Mouse (Mus musculus): ENCODE data around the gene Creb5. TPM values are rescaled to one million over a fixed set of nuclear protein-coding genes. Genes with fewer than 3 reads are reported as not detected.

The Creb5 gene
- polyA plus RNA-seq, 1 experiment from 2014 or later = 38.9 TPM

- Histone ChIP-seq H3K36me3 (replicated peaks) (no peaks in the 10 kb centered on the region), H3K4me2 (no peak overlapping the region), H3K27me3 (no peaks in the 10 kb centered on the region), H3K4me3 (replicated peaks) (no peak overlapping the region), H3K9ac (no peak overlapping the region), H3K4me1 (no peaks in the 10 kb centered on the region), H3K27ac (no peak overlapping the region), H3K9me3 (no peaks in the 10 kb centered on the region)
- 66% methylated on average over 8 of the region's 8 CpGs for WGBS
- no peak for ATAC-seq (ENCODE audit: low FRiP score)
Measured at GRCm38 (mm10) chr6:53470559-53470958, 183.5 kb downstream of the Creb5 start.

GRCm38 (mm10) chr6:53470999-53471591 lies 184.0 kb downstream of the Creb5 start:
- 77% methylated on average over 9 of the region's 9 CpGs for WGBS
- no peaks in the 10 kb centered on the region for H3K36me3 ChIP-seq (replicated peaks)
- no peak overlapping the region for H3K4me2 ChIP-seq

GRCm38 (mm10) chr6:53472751-53473150 lies 185.7 kb downstream of the Creb5 start:
- Histone ChIP-seq H3K36me3 (replicated peaks) (no peaks in the 10 kb centered on the region), H3K4me3 (replicated peaks) (no peak overlapping the region), H3K27me3 (no peaks in the 10 kb centered on the region), H3K4me2 (no peak overlapping the region), H3K9ac (no peak overlapping the region), H3K4me1 (no peaks in the 10 kb centered on the region), H3K27ac (no peak overlapping the region), H3K9me3 (no peaks in the 10 kb centered on the region)
- no peak for ATAC-seq (ENCODE audit: low FRiP score)
- 86% methylated on average over 7 of the region's 7 CpGs for WGBS

More at GRCm38 (mm10) chr6:53470999-53471591, 184.0 kb downstream of the Creb5 start:
- Histone ChIP-seq H3K9ac (no peak overlapping the region), H3K9me3 (no peaks in the 10 kb centered on the region), H3K27ac (no peak overlapping the region), H3K4me1 (no peaks in the 10 kb centered on the region), H3K27me3 (no peaks in the 10 kb centered on the region), H3K4me3 (replicated peaks) (no peak overlapping the region)
- ATAC-seq (ENCODE audit: low FRiP score) = no peak

- Histone ChIP-seq H3K4me2 (no peak overlapping the region), H3K4me3 (replicated peaks) (no peak overlapping the region), H3K27me3 (no peaks in the 10 kb centered on the region), H3K9ac (no peak overlapping the region), H3K9me3 (no peaks in the 10 kb centered on the region), H3K36me3 (replicated peaks) (no peaks in the 10 kb centered on the region), H3K4me1 (no peaks in the 10 kb centered on the region), H3K27ac (no peak overlapping the region)
- ATAC-seq (ENCODE audit: low FRiP score) = no peak
- WGBS = 94% methylated on average over 5 of the region's 5 CpGs
Measured at GRCm38 (mm10) chr6:53477501-53477900, 190.4 kb downstream of the Creb5 start.

- Histone ChIP-seq H3K4me2 (no peak overlapping the region), H3K36me3 (replicated peaks) (no peaks in the 10 kb centered on the region), H3K27ac (no peak overlapping the region), H3K4me3 (replicated peaks) (no peak overlapping the region), H3K9ac (no peak overlapping the region), H3K9me3 (no peaks in the 10 kb centered on the region), H3K4me1 (no peaks in the 10 kb centered on the region), H3K27me3 (no peaks in the 10 kb centered on the region)
- WGBS = 92% methylated on average over 6 of the region's 6 CpGs
- no peak for ATAC-seq (ENCODE audit: low FRiP score)
Measured at GRCm38 (mm10) chr6:53490917-53491316, 203.8 kb downstream of the Creb5 start.

- H3K9ac ChIP-seq = no peak overlapping the region
- H3K36me3 ChIP-seq (replicated peaks) = no peaks in the 10 kb centered on the region
- no peaks in the 10 kb centered on the region for H3K4me1 ChIP-seq
- no peaks in the 10 kb centered on the region for H3K27me3 ChIP-seq
- H3K27ac ChIP-seq = no peak overlapping the region
- H3K9me3 ChIP-seq = no peaks in the 10 kb centered on the region
- WGBS = 97% methylated on average over 4 of the region's 4 CpGs
- ATAC-seq (ENCODE audit: low FRiP score) = no peak
- H3K4me3 ChIP-seq (replicated peaks) = no peak overlapping the region
- no peak overlapping the region for H3K4me2 ChIP-seq
Measured at GRCm38 (mm10) chr6:53491331-53491730, 204.3 kb downstream of the Creb5 start.

- 79% methylated on average over 5 of the region's 5 CpGs for WGBS
- H3K36me3 ChIP-seq (replicated peaks) = no peaks in the 10 kb centered on the region
- H3K9me3 ChIP-seq = no peaks in the 10 kb centered on the region
Measured at GRCm38 (mm10) chr6:53493864-53494263, 206.8 kb downstream of the Creb5 start.

GRCm38 (mm10) chr6:53495667-53496066 lies 208.6 kb downstream of the Creb5 start:
- no peak overlapping the region for H3K4me3 ChIP-seq (replicated peaks)
- no peaks in the 10 kb centered on the region for H3K9me3 ChIP-seq
- WGBS = 91% methylated on average over 5 of the region's 5 CpGs
- ATAC-seq (ENCODE audit: low FRiP score) = no peak
- H3K4me1 ChIP-seq = no peaks in the 10 kb centered on the region
- H3K4me2 ChIP-seq = no peak overlapping the region
- no peak overlapping the region for H3K9ac ChIP-seq
- H3K27ac ChIP-seq = no peak overlapping the region
- H3K36me3 ChIP-seq (replicated peaks) = no peaks in the 10 kb centered on the region
- H3K27me3 ChIP-seq = no peaks in the 10 kb centered on the region

More at GRCm38 (mm10) chr6:53493864-53494263, 206.8 kb downstream of the Creb5 start:
- H3K27ac ChIP-seq = no peak overlapping the region
- H3K9ac ChIP-seq = no peak overlapping the region
- H3K4me2 ChIP-seq = no peak overlapping the region
- H3K4me3 ChIP-seq (replicated peaks) = no peak overlapping the region
- ATAC-seq (ENCODE audit: low FRiP score) = no peak
- H3K4me1 ChIP-seq = no peaks in the 10 kb centered on the region
- H3K27me3 ChIP-seq = no peaks in the 10 kb centered on the region

GRCm38 (mm10) chr6:53496325-53496753 lies 209.3 kb downstream of the Creb5 start:
- no peak overlapping the region for H3K27ac ChIP-seq
- 84% methylated on average over 4 of the region's 4 CpGs for WGBS

GRCm38 (mm10) chr6:53497904-53498536 lies 210.9 kb downstream of the Creb5 start:
- H3K27me3 ChIP-seq = no peaks in the 10 kb centered on the region
- no peak overlapping the region for H3K4me2 ChIP-seq
- H3K27ac ChIP-seq = no peak overlapping the region
- no peak overlapping the region for H3K9ac ChIP-seq
- no peaks in the 10 kb centered on the region for H3K9me3 ChIP-seq
- no peak for ATAC-seq (ENCODE audit: low FRiP score)
- H3K36me3 ChIP-seq (replicated peaks) = no peaks in the 10 kb centered on the region
- no peaks in the 10 kb centered on the region for H3K4me1 ChIP-seq
- 88% methylated on average over 10 of the region's 10 CpGs for WGBS
- no peak overlapping the region for H3K4me3 ChIP-seq (replicated peaks)

More at GRCm38 (mm10) chr6:53496325-53496753, 209.3 kb downstream of the Creb5 start:
- no peaks in the 10 kb centered on the region for H3K9me3 ChIP-seq
- no peak overlapping the region for H3K4me3 ChIP-seq (replicated peaks)
- H3K9ac ChIP-seq = no peak overlapping the region
- no peaks in the 10 kb centered on the region for H3K4me1 ChIP-seq
- H3K27me3 ChIP-seq = no peaks in the 10 kb centered on the region
- ATAC-seq (ENCODE audit: low FRiP score) = no peak
- no peaks in the 10 kb centered on the region for H3K36me3 ChIP-seq (replicated peaks)
- H3K4me2 ChIP-seq = no peak overlapping the region

- no peaks in the 10 kb centered on the region for H3K36me3 ChIP-seq (replicated peaks)
- no peaks in the 10 kb centered on the region for H3K27me3 ChIP-seq
- H3K9me3 ChIP-seq = no peaks in the 10 kb centered on the region
- 89% methylated on average over 8 of the region's 8 CpGs for WGBS
- no peaks in the 10 kb centered on the region for H3K4me1 ChIP-seq
- H3K9ac ChIP-seq = no peak overlapping the region
- H3K4me2 ChIP-seq = no peak overlapping the region
- H3K27ac ChIP-seq = no peak overlapping the region
- no peak for ATAC-seq (ENCODE audit: low FRiP score)
- H3K4me3 ChIP-seq (replicated peaks) = no peak overlapping the region
Measured at GRCm38 (mm10) chr6:53499621-53500295, 212.7 kb downstream of the Creb5 start.

- Histone ChIP-seq H3K4me2 (no peak overlapping the region), H3K27me3 (no peaks in the 10 kb centered on the region), H3K27ac (no peak overlapping the region), H3K9me3 (no peaks in the 10 kb centered on the region), H3K4me3 (replicated peaks) (no peak overlapping the region), H3K4me1 (no peaks in the 10 kb centered on the region), H3K36me3 (replicated peaks) (no peaks in the 10 kb centered on the region), H3K9ac (no peak overlapping the region)
- ATAC-seq (ENCODE audit: low FRiP score) = no peak
- 88% methylated on average over 1 of the region's 1 CpGs for WGBS
Measured at GRCm38 (mm10) chr6:53501236-53501635, 214.2 kb downstream of the Creb5 start.

Measured in forebrain, embryonic 12.5 days (tissue).